Mouse (Mus musculus) MEL (cell line): ENCODE data around the gene Immp2l. TPM values are rescaled to one million over a fixed set of nuclear protein-coding genes. Genes with fewer than 3 reads are reported as not detected.

Experiments used
- DNase-seq: peaks from one replicate; pipeline ENCODE4 v3.0.0; 2011; ENCODE audit warnings: low read depth, low spot score
- H3K27ac ChIP-seq: 2 replicates; pipeline ENCODE4 v1.5.1; 2012; ENCODE audit warnings: low read depth, mild to moderate bottlenecking, control low read depth, low read length, moderate library complexity; ENCODE audit not compliant: control insufficient read depth
- H3K27me3 ChIP-seq, 2 experiments: fragments of 150-350 bp in 1 of 2; sonication (generic) in 1 of 2; 2 replicates each; pipeline ENCODE4 v1.6.1; 2012; ENCODE audit warnings: low read length in 2 of 2, mild to moderate bottlenecking in 2 of 2, improper control_type of control experiment in 1 of 2, moderate library complexity in 1 of 2; ENCODE audit not compliant: insufficient read depth in 2 of 2, control insufficient read depth in 1 of 2
- H3K36me3 ChIP-seq, 2 experiments: 2 replicates each; pipeline ENCODE4 v1.6.1; 2012 to 2014; ENCODE audit warnings: low read length in 2 of 2, improper control_type of control experiment in 1 of 2, inconsistent platforms in 1 of 2, mild to moderate bottlenecking in 1 of 2; ENCODE audit not compliant: insufficient read depth in 2 of 2, control insufficient read depth in 1 of 2
- H3K4me1 ChIP-seq, 2 experiments: fragments of 150-350 bp in 1 of 2; sonication (generic) in 1 of 2; 2 replicates each; pipeline ENCODE4 v1.6.1; 2012; ENCODE audit warnings: low read length in 2 of 2, improper control_type of control experiment in 1 of 2, mild to moderate bottlenecking in 1 of 2; ENCODE audit not compliant: insufficient read depth in 2 of 2, control insufficient read depth in 1 of 2
- H3K4me3 ChIP-seq, 2 experiments: fragments of 150-350 bp in 1 of 2; sonication (generic) in 1 of 2; 2 replicates each; pipeline ENCODE4 v1.5.1; 2012; ENCODE audit warnings: low read depth in 2 of 2, low read length in 2 of 2, mild to moderate bottlenecking in 2 of 2, moderate library complexity in 2 of 2, control low read depth in 1 of 2, improper control_type of control experiment in 1 of 2; ENCODE audit not compliant: control insufficient read depth in 1 of 2, insufficient read depth in 1 of 2
- H3K79me2 ChIP-seq: 2 replicates; pipeline ENCODE4 v1.6.1; 2012; ENCODE audit warnings: mild to moderate bottlenecking, low read length, moderate library complexity; ENCODE audit not compliant: control insufficient read depth, poor library complexity, insufficient read depth
- H3K9ac ChIP-seq: 2 replicates; pipeline ENCODE4 v1.6.1; 2012; ENCODE audit warnings: low read depth, mild to moderate bottlenecking, control low read depth, low read length, moderate library complexity; ENCODE audit not compliant: control insufficient read depth, poor library complexity, severe bottlenecking
- H3K9me3 ChIP-seq: fragments of 150-350 bp; sonication (generic); replicated peaks from 2 replicates; pipeline ENCODE4 v1.6.1; 2012; ENCODE audit warnings: mild to moderate bottlenecking, low read length, improper control_type of control experiment, moderate library complexity; ENCODE audit not compliant: insufficient read depth
- CTCF ChIP-seq, 3 experiments: IDR thresholded peaks in 2 of 3; conservative IDR thresholded peaks in 1 of 3; 2 replicates each; pipeline ENCODE4 v1.5.1; 2011 to 2012; ENCODE audit warnings: low read length in 3 of 3, low read depth in 2 of 3, mild to moderate bottlenecking in 2 of 3, improper control_type of control experiment in 1 of 3, inconsistent platforms in 1 of 3, mixed read lengths in 1 of 3, moderate library complexity in 1 of 3; ENCODE audit not compliant: control insufficient read depth in 1 of 3, insufficient read depth in 1 of 3, poor library complexity in 1 of 3, severe bottlenecking in 1 of 3
- E2F4 ChIP-seq: IDR thresholded peaks from 2 replicates; pipeline ENCODE4 v1.6.1; 2011; ENCODE audit warnings: low read depth, low read length, improper control_type of control experiment, borderline replicate concordance
- EP300 ChIP-seq, 2 experiments: IDR thresholded peaks; 2 replicates each; pipeline ENCODE4 v1.6.1; 2011; ENCODE audit warnings: improper control_type of control experiment in 2 of 2, low read length in 2 of 2, low read depth in 1 of 2, mild to moderate bottlenecking in 1 of 2
- GATA1 ChIP-seq: IDR thresholded peaks from 2 replicates; pipeline ENCODE4 v1.6.1; 2011; ENCODE audit warnings: low read depth, low read length, improper control_type of control experiment
- JUND ChIP-seq: IDR thresholded peaks from 2 replicates; pipeline ENCODE4 v1.6.1; 2011; ENCODE audit warnings: low read depth, mild to moderate bottlenecking, improper control_type of control experiment, low read length
- MAFK ChIP-seq: IDR thresholded peaks from 2 replicates; pipeline ENCODE4 v1.6.1; 2011; ENCODE audit warnings: low read depth, mild to moderate bottlenecking, low read length, improper control_type of control experiment, borderline replicate concordance
- MEF2A ChIP-seq: IDR thresholded peaks from 2 replicates; pipeline ENCODE4 v1.6.1; 2014; ENCODE audit warnings: low read depth, mild to moderate bottlenecking, inconsistent platforms, low read length, improper control_type of control experiment; ENCODE audit not compliant: poor library complexity, insufficient replicate concordance, severe bottlenecking; ENCODE audit errors: extremely low read depth
- MXI1 ChIP-seq: IDR thresholded peaks from 2 replicates; pipeline ENCODE4 v1.6.1; 2011; ENCODE audit warnings: mild to moderate bottlenecking, low read depth, low read length, improper control_type of control experiment
- NELFE ChIP-seq: IDR thresholded peaks from 2 replicates; pipeline ENCODE4 v1.6.1; 2011; ENCODE audit warnings: low read depth, low read length, improper control_type of control experiment
- POLR2AphosphoS2 ChIP-seq: IDR thresholded peaks from 2 replicates; pipeline ENCODE4 v1.6.1; 2011; ENCODE audit warnings: low read length, improper control_type of control experiment
- POLR2AphosphoS5 ChIP-seq: IDR thresholded peaks from 2 replicates; pipeline ENCODE4 v1.6.1; 2012; ENCODE audit warnings: low read depth, borderline replicate concordance, mild to moderate bottlenecking, inconsistent platforms, low read length, moderate library complexity, mixed read lengths
- RAD21 ChIP-seq: IDR thresholded peaks from 2 replicates; pipeline ENCODE4 v1.6.1; 2011; ENCODE audit warnings: mild to moderate bottlenecking, low read depth, low read length, improper control_type of control experiment
- RCOR1 ChIP-seq: IDR thresholded peaks from 2 replicates; pipeline ENCODE4 v1.6.1; 2012; ENCODE audit warnings: low read depth, mild to moderate bottlenecking, inconsistent platforms, low read length, improper control_type of control experiment
- SIN3A ChIP-seq: IDR thresholded peaks from 2 replicates; pipeline ENCODE4 v1.6.1; 2012; ENCODE audit warnings: low read length, improper control_type of control experiment, inconsistent platforms
- TBP ChIP-seq: IDR thresholded peaks from 2 replicates; pipeline ENCODE4 v1.8.0; 2011; ENCODE audit warnings: low read depth, low read length, improper control_type of control experiment
- TCF12 ChIP-seq: IDR thresholded peaks from 2 replicates; pipeline ENCODE4 v1.6.1; 2014; ENCODE audit warnings: low read depth, mild to moderate bottlenecking, inconsistent platforms, low read length, improper control_type of control experiment, moderate library complexity
- USF2 ChIP-seq, 2 experiments: IDR thresholded peaks; 2 replicates each; pipeline ENCODE4 v1.6.1; 2011 to 2012; ENCODE audit warnings: improper control_type of control experiment in 2 of 2, low read length in 2 of 2, borderline replicate concordance in 1 of 2, inconsistent platforms in 1 of 2, low read depth in 1 of 2, mild to moderate bottlenecking in 1 of 2; ENCODE audit not compliant: insufficient read depth in 1 of 2
- ZC3H11A ChIP-seq: IDR thresholded peaks from 2 replicates; pipeline ENCODE4 v1.6.1; 2012; ENCODE audit warnings: low read depth, mild to moderate bottlenecking, inconsistent platforms, low read length, improper control_type of control experiment
- ZKSCAN1 ChIP-seq: IDR thresholded peaks from 2 replicates; pipeline ENCODE4 v1.6.1; 2012; ENCODE audit warnings: low read depth, mild to moderate bottlenecking, inconsistent platforms, low read length, improper control_type of control experiment, moderate library complexity
- ZMIZ1 ChIP-seq: IDR thresholded peaks from 2 replicates; pipeline ENCODE4 v1.6.1; 2012; ENCODE audit warnings: low read depth, mild to moderate bottlenecking, inconsistent platforms, low read length, improper control_type of control experiment, moderate library complexity
- ZNF384 ChIP-seq: IDR thresholded peaks from 2 replicates; pipeline ENCODE4 v1.6.1; 2012; ENCODE audit warnings: low read depth, mild to moderate bottlenecking, inconsistent platforms, low read length, improper control_type of control experiment
- polyA plus RNA-seq, 2 experiments: library from polyadenylated mRNA; stranded (reverse) in 1 of 2; unstranded in 1 of 2; fragments of >175 nt in 1 of 2; fragments of >200 nt in 1 of 2; gene quantifications; 2 replicates each; pipeline versions ENCODE4 v1.2.1 to v1.2.4; 2012; ENCODE audit warnings: low replicate concordance in 2 of 2, low read depth in 1 of 2; ENCODE audit not compliant: insufficient read length in 2 of 2, insufficient read depth in 1 of 2, missing spikeins in 1 of 2
- total RNA-seq: library from RNA; depleted of rRNA; stranded (reverse); fragments of 300-350 nt; gene quantifications from 2 replicates; pipeline ENCODE4 v1.2.3, GENCODE M21; 2012

Gene Immp2l
- total and polyA plus RNA-seq, 3 experiments: 4.0 to 5.0 TPM; not detected in 1

DNA sequence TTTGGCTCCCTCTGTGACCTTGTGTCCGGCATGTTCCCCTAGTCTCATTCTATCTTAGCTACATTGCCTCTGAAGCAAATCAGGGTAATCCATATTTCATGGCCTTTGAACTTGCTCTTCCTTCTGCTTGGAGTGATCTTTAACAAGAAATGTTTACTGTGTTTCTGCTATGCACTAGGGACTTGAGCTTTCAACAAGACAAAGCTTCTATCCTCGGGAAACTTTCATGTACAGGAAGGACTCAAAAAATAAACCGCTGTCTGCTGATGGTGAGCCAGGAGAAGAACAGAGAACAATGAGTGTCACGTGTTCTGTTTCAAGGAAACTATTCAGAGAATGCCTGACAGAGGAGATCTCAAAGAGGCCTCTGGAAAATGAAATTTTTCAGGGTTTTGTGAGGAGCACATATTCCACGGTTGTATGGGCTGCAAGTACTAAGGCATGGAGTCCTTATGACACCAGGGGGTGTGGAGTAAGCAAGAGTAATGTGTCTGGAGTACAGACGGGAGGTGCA, 814.5 kb downstream of the Immp2l start:
- no peak for TF ChIP-seq E2F4
- no peak for TF ChIP-seq ZC3H11A
- TF ChIP-seq ZMIZ1: no peak
- TF ChIP-seq TCF12: no peak
- TF ChIP-seq MEF2A: no peak
- TF ChIP-seq EP300 (IDR thresholded peaks at IDR 0.05; ENCODE audit: low read depth in 1 of 2, low read length in 2 of 2): no peak
- no peak for TF ChIP-seq SIN3A
- TF ChIP-seq GATA1: no peak
- TF ChIP-seq NELFE: no peak
- no peak for TF ChIP-seq ZNF384
- TF ChIP-seq USF2 (IDR thresholded peaks at IDR 0.05; ENCODE audit: borderline replicate concordance in 1 of 2, insufficient read depth in 1 of 2, low read depth in 1 of 2, low read length in 2 of 2): no peak
- TF ChIP-seq RCOR1: no peak
- no peak for TF ChIP-seq TBP
- Histone ChIP-seq H3K4me3 (no peak overlapping the region), H3K9ac (no peak overlapping the region), H3K27me3 (no peaks in the 10 kb centered on the region; a peak in 1 of 4 replicates), H3K9me3 (no peaks in the 10 kb centered on the region), H3K27ac (no peak overlapping the region), H3K36me3 (no peaks in the 10 kb centered on the region), H3K4me1 (no peaks in the 10 kb centered on the region), H3K79me2 (no peaks in the 10 kb centered on the region)
- no peak for DNase-seq

- H3K27ac ChIP-seq: no peak overlapping the region
- H3K27me3 ChIP-seq: no peaks in the 10 kb centered on the region; a peak in 1 of 4 replicates
- no peaks in the 10 kb centered on the region for H3K36me3 ChIP-seq
- TF ChIP-seq ZNF384 (no peak), POLR2AphosphoS2 (no peak), MAFK (no peak), MEF2A (no peak), E2F4 (no peak), ZC3H11A (no peak), JUND (no peak), ZKSCAN1 (no peak), RAD21 (no peak), EP300 (IDR thresholded peaks at IDR 0.05; ENCODE audit: low read depth in 1 of 2, low read length in 2 of 2) (no peak), CTCF (IDR thresholded peaks at IDR 0.05 in 2 of 3, conservative IDR thresholded peaks at IDR 0.05 in 1 of 3; ENCODE audit: control insufficient read depth in 1 of 3, insufficient read depth in 1 of 3, low read depth in 2 of 3, low read length in 3 of 3, poor library complexity in 1 of 3, severe bottlenecking in 1 of 3) (no peak), POLR2AphosphoS5 (no peak), MXI1 (no peak)
- no peaks in the 10 kb centered on the region for H3K4me1 ChIP-seq
- no peaks in the 10 kb centered on the region for H3K9me3 ChIP-seq
- DNase-seq: no peak
- H3K4me3 ChIP-seq: no peak overlapping the region
- no peaks in the 10 kb centered on the region for H3K79me2 ChIP-seq
- H3K9ac ChIP-seq: no peak overlapping the region
Observed at GRCm38 (mm10) chr12:41839241-41839640, 815.4 kb downstream of the Immp2l start.
